Mouse (Mus musculus) liver, embryonic 14.5 days (tissue): Measurements from ENCODE around the gene Gpatch4.

ENCODE experiments used
- CTCF ChIP-seq: IDR thresholded peaks from 2 replicates; pipeline ENCODE4 v1.5.1; 2016; ENCODE audit warnings: antibody characterized with exemption, low read depth, control low read depth
- EP300 ChIP-seq: IDR thresholded peaks from 2 replicates; pipeline ENCODE4 v1.6.1; 2016; ENCODE audit warnings: antibody characterized with exemption, low read depth

DNA sequence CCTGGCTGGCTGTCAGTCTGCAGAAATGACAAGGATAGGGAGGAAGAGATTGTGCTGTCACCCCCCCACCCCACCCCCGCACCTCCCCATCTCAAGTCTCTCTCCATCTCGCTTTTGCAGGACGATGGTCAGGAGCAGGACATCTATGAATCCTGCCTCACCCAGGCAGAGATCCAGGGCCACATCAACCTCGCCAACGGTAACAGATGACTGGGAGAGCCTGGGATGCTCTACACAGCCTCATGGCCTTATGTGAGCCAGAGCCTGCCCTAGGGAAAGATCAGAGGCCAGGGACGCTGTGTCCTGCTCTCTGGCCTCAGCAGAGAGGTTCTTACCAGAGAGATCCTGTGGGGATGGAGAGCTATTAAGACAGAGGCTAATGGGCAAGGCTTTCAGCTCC lies 47.7 kb downstream of the Gpatch4 start:
- TF ChIP-seq CTCF (no peak), EP300 (no peak)
